Mouse (Mus musculus) adrenal gland, postnatal 4 days (tissue): ENCODE data around the gene Git1. TPM values are rescaled to one million over a fixed set of nuclear protein-coding genes. Genes with fewer than 3 reads are reported as not detected.
"Not testable (repeated sequence)": the region's sequence is repeated elsewhere in the genome, so short reads cannot be mapped to it uniquely, and the experiment has no call there.

Experiments used
- DNase-seq, 2 experiments: peaks; one replicate each; pipeline ENCODE4 v3.0.0; 2021 to 2022; ENCODE audit warnings: low spot score in 2 of 2, mixed read lengths in 2 of 2
- total RNA-seq, 2 experiments: library from RNA; stranded (reverse); gene quantifications; 2 replicates each; pipeline ENCODE4 v1.2.3; 2021

The Git1 gene
- total RNA-seq, 2 experiments from 2014 or later = 79.8 to 87.9 TPM

GRCm38 (mm10) chr11:77516553-77517425, 23.4 kb downstream of the Git1 start:
- DNase-seq = no peak

- no peak for DNase-seq
These were observed 24.9 kb downstream of the Git1 start for GRCm38 (mm10) chr11:77518051-77518798.

- no peak for DNase-seq
These were observed 25.7 kb downstream of the Git1 start, which contains the start of gene Gm10392 for GRCm38 (mm10) chr11:77519043-77519442. Gene Gm10392, minus strand, starts transcription at chr11:77519198.

GRCm38 (mm10) chr11:77520601-77521529, 27.5 kb downstream of the Git1 start:
- DNase-seq = no peak

GRCm38 (mm10) chr11:77525804-77526486, 32.6 kb downstream of the Git1 start:
- DNase-seq = no peak

- DNase-seq = not testable (repeated sequence)
These were observed 35.1 kb downstream of the Git1 start for GRCm38 (mm10) chr11:77528420-77528819.

- no peak for DNase-seq
These were observed 36.3 kb downstream of the Git1 start for GRCm38 (mm10) chr11:77529644-77530043.

- no peak for DNase-seq
These were observed 37.5 kb downstream of the Git1 start for GRCm38 (mm10) chr11:77530862-77531261.

- DNase-seq = no peak
These were observed 39.0 kb downstream of the Git1 start for GRCm38 (mm10) chr11:77532202-77532846.

GRCm38 (mm10) chr11:77545261-77545660, 51.9 kb downstream of the Git1 start:
- DNase-seq = no peak

Other genes with a start within 250 kb of the Git1 start
- gene Coro6, start 31.2 kb upstream of the Git1 start, total RNA-seq = 1 to 10 TPM; 3.8 to 6.0 TPM
- 10 to 100 TPM; 16.3 to 21.8 TPM for gene Ankrd13b, start 3.9 kb upstream of the Git1 start, total RNA-seq
- 10 to 100 TPM; 12.4 to 17.0 TPM for gene Abhd15, start 21.6 kb downstream of the Git1 start, total RNA-seq
- 10 to 100 TPM; 17.5 to 19.1 TPM for gene Trp53i13, start 22.4 kb downstream of the Git1 start, total RNA-seq
- gene Gm10392, start 25.6 kb downstream of the Git1 start, total RNA-seq = not detected
- gene Taok1, start 114.3 kb downstream of the Git1 start, total RNA-seq = 10 to 100 TPM; 56.7 to 59.7 TPM
- gene Nufip2, start 192.6 kb downstream of the Git1 start, total RNA-seq = 10 to 100 TPM; 87.2 to 91.6 TPM
- not detected for gene Cryba1, start 231.7 kb downstream of the Git1 start, total RNA-seq